Mouse (Mus musculus): Measurements from ENCODE around the gene Lrrc74a.

DNA sequence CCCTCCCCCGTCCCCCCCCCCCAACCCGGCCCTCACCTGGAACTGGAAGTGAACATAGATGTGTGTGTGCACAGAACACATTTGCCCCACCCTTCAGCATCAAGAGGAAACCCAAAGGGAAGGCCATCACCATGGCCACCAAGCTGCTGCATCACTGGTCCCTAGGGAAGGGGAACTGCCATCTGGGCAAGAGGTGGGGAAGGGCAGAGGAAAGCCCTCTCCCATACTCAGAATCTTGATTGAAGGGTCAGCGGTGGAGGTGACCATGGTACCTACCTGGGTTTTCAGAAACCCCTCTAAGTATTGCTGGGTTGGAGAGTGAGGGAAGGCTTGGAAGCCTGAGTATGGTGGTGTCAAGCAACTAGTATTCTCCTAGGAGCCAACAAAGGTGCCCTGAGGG lies 68.7 kb downstream of the Lrrc74a start:
- TF ChIP-seq CTCF (IDR thresholded peaks at IDR 0.05; ENCODE audit: low read depth) (no peak), EP300 (optimal IDR thresholded peaks at IDR 0.05) (no peak)

Measured in stomach, postnatal 0 days (tissue).